Mouse (Mus musculus) small intestine, adult 2 months (tissue): ENCODE results near the gene Tut7. TPM values are rescaled to one million over a fixed set of nuclear protein-coding genes. Genes with fewer than 3 reads are reported as not detected.
"Not testable (repeated sequence)": the region's sequence is repeated elsewhere in the genome, so short reads cannot be mapped to it uniquely, and the experiment has no call there.

Experiments
- H3K27ac ChIP-seq: fragments of 200-500 bp; 2 replicates; pipeline ENCODE4 v1.5.1; 2012; ENCODE audit warnings: low read depth, low read length, control low read depth, inconsistent platforms; ENCODE audit not compliant: insufficient read depth
- H3K27me3 ChIP-seq: fragments of 200-500 bp; 2 replicates; pipeline ENCODE4 v1.6.1; 2012; ENCODE audit warnings: mild to moderate bottlenecking, moderate library complexity, low read length, inconsistent platforms; ENCODE audit not compliant: control insufficient read depth, insufficient read depth
- H3K36me3 ChIP-seq: fragments of 200-500 bp; 2 replicates; pipeline ENCODE4 v1.6.1; 2012; ENCODE audit warnings: mild to moderate bottlenecking, low read length, control low read depth, inconsistent platforms; ENCODE audit not compliant: control insufficient read depth, insufficient read depth
- H3K4me1 ChIP-seq: fragments of 200-500 bp; 2 replicates; pipeline ENCODE4 v1.6.1; 2012; ENCODE audit warnings: low read length, inconsistent platforms, mixed read lengths; ENCODE audit not compliant: control insufficient read depth, insufficient read depth, insufficient read length
- H3K4me3 ChIP-seq: fragments of 200-500 bp; 2 replicates; pipeline ENCODE4 v1.5.1; 2012; ENCODE audit warnings: low read depth, mild to moderate bottlenecking, control low read depth, inconsistent platforms, low read length, moderate library complexity
- CTCF ChIP-seq: fragments of 200-500 bp; IDR thresholded peaks from 2 replicates; pipeline ENCODE4 v1.5.1; 2012; ENCODE audit warnings: low read depth, mild to moderate bottlenecking, control low read depth, inconsistent platforms, low read length, moderate library complexity, mixed read lengths; ENCODE audit not compliant: insufficient replicate concordance, insufficient read length; ENCODE audit errors: extremely low read depth
- POLR2A ChIP-seq: fragments of 200-500 bp; IDR thresholded peaks from 2 replicates; pipeline ENCODE4 v1.6.1; 2012; ENCODE audit warnings: low read depth, mild to moderate bottlenecking, control low read depth, inconsistent platforms, low read length, moderate library complexity
- WGBS: fragments of 180-500 bp; shearing (Covaris S2); methylation state at CpG from one replicate; pipeline ENCODE4 v1.1.7; 2018; 5-methylcytosine and 5-hydroxymethylcytosine counted together
- polyA plus RNA-seq: library from polyadenylated mRNA; depleted of rRNA; stranded (reverse); fragments of >200 nt; gene quantifications from 2 replicates; pipeline ENCODE4 v1.2.3, GENCODE M21; 2012

Tut7 gene
- polyA plus RNA-seq, 1 experiment, result 33.3 TPM

- Histone ChIP-seq H3K27ac (no peak overlapping the region), H3K36me3 (no peaks in the 10 kb centered on the region), H3K4me3 (no peak overlapping the region), H3K4me1 (peaks cover 3% of the 10 kb centered on the region; the same call in 1 of the 2 replicates), H3K27me3 (no peaks in the 10 kb centered on the region)
- TF ChIP-seq CTCF, result no peak
- no peak for TF ChIP-seq POLR2A
- 82% methylated on average over 4 of the region's 4 CpGs for WGBS
These were observed 83.5 kb downstream of the Tut7 start for GRCm38 (mm10) chr13:59739397-59739796.

GRCm38 (mm10) chr13:59738455-59738854, 84.5 kb downstream of the Tut7 start:
- no peak overlapping the region for H3K4me3 ChIP-seq
- peaks cover 5% of the 10 kb centered on the region; the same call in 1 of the 2 replicates for H3K4me1 ChIP-seq
- 81% methylated on average over 2 of the region's 2 CpGs for WGBS
- no peaks in the 10 kb centered on the region for H3K36me3 ChIP-seq
- H3K27ac ChIP-seq, result no peak overlapping the region
- TF ChIP-seq CTCF (no peak), POLR2A (no peak)
- no peaks in the 10 kb centered on the region for H3K27me3 ChIP-seq

GRCm38 (mm10) chr13:59735190-59735589, 87.8 kb downstream of the Tut7 start:
- 22% methylated on average over 3 of the region's 3 CpGs for WGBS

GRCm38 (mm10) chr13:59734347-59734746, 88.6 kb downstream of the Tut7 start:
- H3K4me3 ChIP-seq, H3K4me1 ChIP-seq, H3K27me3 ChIP-seq, H3K36me3 ChIP-seq, H3K27ac ChIP-seq: not testable (repeated sequence)
- 7% methylated on average over 6 of the region's 6 CpGs for WGBS

More at GRCm38 (mm10) chr13:59735190-59735589, 87.8 kb downstream of the Tut7 start:
- Histone ChIP-seq H3K4me1 (peaks cover 5% of the 10 kb centered on the region; the same call in 1 of the 2 replicates), H3K27me3 (no peaks in the 10 kb centered on the region), H3K4me3 (no peak overlapping the region), H3K36me3 (no peaks in the 10 kb centered on the region), H3K27ac (no peak overlapping the region)
- TF ChIP-seq CTCF (no peak), POLR2A (no peak)

GRCm38 (mm10) chr13:59733936-59734335, 89.0 kb downstream of the Tut7 start:
- TF ChIP-seq CTCF (no peak), POLR2A (no peak)
- Histone ChIP-seq H3K4me3 (no peak overlapping the region), H3K36me3 (no peaks in the 10 kb centered on the region), H3K4me1 (peaks cover 5% of the 10 kb centered on the region; the same call in 1 of the 2 replicates), H3K27me3 (no peaks in the 10 kb centered on the region), H3K27ac (no peak overlapping the region)
- WGBS, result 49% methylated on average over 4 of the region's 4 CpGs

- H3K27ac ChIP-seq, result no peak within 1 kb of the TSS
- H3K4me3 ChIP-seq, result no peak within 1 kb of the TSS
- H3K4me1 ChIP-seq, result peaks cover 5% of the 10 kb centered on the region; the same call in 1 of the 2 replicates
- TF ChIP-seq POLR2A (no peak), CTCF (no peak)
- H3K36me3 ChIP-seq, result no peaks in the 10 kb centered on the region
- no peaks in the 10 kb centered on the region for H3K27me3 ChIP-seq
- 50% methylated on average over 7 of the region's 7 CpGs for WGBS
These were observed 91.3 kb downstream of the Tut7 start, which contains the start of gene Spata31d1d for GRCm38 (mm10) chr13:59731652-59732051. Gene Spata31d1d, minus strand, starts transcription at chr13:59731752.

GRCm38 (mm10) chr13:59728378-59729093, 94.4 kb downstream of the Tut7 start:
- 14% methylated on average over 7 of the region's 7 CpGs for WGBS
- no peak overlapping the region for H3K27ac ChIP-seq

More at GRCm38 (mm10) chr13:59728378-59729093, 94.4 kb downstream of the Tut7 start:
- Histone ChIP-seq H3K4me3 (no peak overlapping the region), H3K4me1 (no peaks in the 10 kb centered on the region), H3K27me3 (no peaks in the 10 kb centered on the region), H3K36me3 (no peaks in the 10 kb centered on the region)
- TF ChIP-seq POLR2A (no peak), CTCF (peak; percentile 95)
